Mouse (Mus musculus): Measurements from ENCODE around the gene Lpin3.

Gene Lpin3

DNA sequence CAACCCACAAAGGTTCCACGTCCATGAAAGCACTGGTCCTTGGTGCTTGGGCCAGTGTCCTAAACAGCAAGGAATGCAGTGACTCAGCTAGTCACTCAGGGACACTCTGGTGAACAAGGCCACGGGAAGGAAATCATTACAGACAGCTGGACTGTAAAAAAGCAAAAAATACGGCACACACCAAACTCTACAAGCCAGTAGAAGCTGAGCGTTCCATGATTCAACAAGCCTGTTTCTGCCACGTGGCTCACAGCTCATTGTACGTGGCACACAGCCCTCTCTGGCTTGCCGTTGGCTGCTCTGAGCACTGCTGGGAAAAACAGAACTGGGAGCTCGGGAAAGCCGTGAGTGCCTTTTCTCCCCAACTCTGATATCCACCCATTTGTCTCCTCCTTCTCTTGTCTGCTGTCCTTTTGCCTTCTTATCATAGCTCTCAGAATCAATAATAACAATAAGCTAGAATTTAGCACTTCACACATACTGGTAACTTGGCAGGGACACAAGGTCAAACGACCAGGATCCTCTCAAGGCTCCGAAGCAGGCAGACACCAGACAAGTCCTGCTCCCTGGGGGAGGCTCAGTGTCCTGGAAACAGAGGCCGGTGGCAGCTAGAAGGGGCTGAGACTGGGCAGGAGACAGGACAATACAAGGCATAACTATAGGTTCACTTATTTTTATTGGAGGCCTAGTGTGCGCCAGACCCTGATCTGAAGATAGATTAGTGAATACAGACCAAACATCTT lies at the start of gene Lpin3:
Gene Lpin3, plus strand, starts transcription at position 218 of the 743 bp plus-strand sequence.
- no peak for DNase-seq (ENCODE audit: low read depth, low spot score)

DNA sequence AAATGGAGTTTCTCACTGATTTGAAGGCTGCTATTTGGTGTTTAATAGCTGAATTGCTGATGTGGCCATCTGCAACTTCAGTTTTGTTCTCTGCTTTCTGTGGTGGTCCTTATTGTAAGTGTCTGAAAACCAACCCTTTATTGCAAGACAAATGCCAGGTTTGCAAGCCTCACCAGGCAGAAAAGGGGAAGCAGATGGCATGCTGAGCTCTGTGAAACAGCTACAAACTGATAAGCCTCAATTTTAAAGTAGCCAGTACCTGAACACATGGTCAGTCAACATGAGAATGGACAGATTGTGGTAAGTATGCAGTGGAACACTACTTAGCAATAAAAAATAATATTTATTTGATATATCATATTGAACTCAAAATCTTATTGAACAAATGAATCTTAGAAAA lies 39.6 kb upstream of the Lpin3 start:
- DNase-seq (ENCODE audit: low read depth, low spot score): no peak

DNA sequence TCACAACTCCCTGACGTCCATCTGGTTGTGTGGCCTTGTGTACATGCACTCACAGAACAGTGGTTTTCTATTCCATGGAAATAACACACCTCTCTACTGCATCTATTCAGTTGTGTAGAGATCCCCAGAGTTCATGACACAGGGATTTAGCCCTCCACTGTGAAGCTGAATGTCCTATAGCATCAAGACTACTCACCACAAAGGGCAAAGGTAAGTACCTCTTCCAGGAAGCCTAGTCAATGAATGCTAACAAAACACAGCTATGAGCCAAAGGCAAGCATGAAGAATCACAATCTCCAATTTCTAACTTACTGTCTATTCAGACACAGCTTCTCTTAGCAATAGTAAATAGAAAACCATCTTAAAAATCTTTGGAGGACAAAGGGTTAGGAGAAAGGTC lies 32.8 kb upstream of the Lpin3 start:
- DNase-seq (ENCODE audit: low read depth, low spot score): no peak

DNA sequence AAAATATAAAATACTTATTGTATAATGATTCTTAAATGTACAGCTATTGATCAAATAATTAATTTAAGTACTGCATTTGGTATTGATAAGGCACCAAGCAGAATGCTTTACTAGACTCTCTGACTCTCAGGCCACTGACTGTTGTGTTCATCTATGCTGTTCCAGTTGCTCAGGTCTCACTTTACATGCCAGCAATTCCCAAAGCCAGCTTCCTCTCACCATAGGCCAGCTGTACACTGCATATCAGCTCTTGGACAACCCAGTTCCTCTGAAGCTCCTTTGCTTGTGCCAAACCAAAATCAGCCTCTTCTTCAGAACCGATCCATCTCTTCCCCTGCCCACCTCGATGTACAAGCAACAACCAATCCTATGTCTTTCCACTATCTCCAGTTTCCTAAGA lies 32.3 kb upstream of the Lpin3 start:
- DNase-seq (ENCODE audit: low read depth, low spot score): no peak

DNA sequence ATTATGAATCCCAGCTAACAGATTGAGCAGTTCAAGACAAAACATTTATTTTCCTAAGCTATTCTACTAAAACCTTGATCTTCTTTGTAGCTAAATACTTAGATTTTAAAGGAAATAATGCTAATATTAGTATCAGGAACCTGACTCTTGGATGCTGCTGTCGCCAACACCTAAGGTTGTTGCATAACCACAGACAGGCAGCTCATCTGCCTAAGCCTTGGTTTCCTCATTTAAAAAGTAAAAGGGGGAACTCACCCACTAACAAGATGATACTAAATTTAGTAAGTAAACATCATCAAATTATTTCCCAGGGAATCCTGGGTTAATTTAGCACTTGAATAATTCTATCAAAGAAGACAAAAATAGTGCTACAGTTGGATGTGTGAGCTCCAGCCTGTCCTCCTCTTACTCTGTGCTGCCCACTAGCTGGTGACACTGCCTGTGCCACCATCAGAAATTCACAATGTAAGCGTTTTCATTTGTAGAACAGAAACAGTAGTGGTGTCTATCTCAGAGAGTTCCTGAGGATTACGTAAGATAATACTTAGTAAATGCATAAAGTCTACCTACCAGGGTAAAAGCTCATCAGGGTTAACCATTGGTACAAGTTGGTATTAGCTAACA lies 30.7 kb upstream of the Lpin3 start:
- DNase-seq (ENCODE audit: low read depth, low spot score): no peak

DNA sequence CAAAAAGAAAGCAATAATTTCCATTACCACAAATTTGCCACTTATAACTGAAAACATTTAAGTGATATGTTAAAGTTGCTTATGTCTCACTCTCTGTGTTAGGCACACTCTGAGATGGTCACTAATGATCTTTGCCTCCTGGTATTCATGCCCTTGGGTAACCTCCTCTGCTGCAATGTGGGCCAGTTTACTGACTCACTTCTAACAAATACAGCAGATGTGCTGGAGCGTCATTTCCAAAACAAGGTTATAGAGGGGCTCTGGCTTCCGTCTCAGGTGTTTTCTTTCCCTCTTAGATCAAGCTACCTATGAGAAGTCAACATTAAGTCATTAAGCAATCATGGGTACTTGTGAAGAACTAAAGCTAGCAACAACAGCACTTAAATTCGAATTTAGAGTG lies 30.1 kb upstream of the Lpin3 start:
- no peak for DNase-seq (ENCODE audit: low read depth, low spot score)

DNA sequence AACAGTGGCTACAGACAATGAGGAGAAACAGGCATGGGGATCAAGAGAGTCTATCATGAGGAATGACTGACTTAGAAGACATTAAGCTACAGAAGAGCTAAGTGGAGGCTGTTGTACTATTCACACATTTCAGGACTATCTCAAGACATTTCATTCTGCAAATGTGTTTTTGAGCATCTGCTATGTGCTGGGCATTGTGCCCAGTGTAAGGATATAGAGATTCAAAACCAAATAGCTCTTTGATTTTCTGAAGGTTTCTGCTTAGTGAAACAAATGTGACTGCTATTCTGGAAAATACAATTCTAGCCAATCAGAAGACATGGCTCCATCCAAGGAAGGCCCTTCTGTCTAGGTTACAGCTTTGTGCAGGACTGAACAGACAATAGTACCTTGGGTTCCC lies 25.8 kb upstream of the Lpin3 start:
- no peak for DNase-seq (ENCODE audit: low read depth, low spot score)

DNA sequence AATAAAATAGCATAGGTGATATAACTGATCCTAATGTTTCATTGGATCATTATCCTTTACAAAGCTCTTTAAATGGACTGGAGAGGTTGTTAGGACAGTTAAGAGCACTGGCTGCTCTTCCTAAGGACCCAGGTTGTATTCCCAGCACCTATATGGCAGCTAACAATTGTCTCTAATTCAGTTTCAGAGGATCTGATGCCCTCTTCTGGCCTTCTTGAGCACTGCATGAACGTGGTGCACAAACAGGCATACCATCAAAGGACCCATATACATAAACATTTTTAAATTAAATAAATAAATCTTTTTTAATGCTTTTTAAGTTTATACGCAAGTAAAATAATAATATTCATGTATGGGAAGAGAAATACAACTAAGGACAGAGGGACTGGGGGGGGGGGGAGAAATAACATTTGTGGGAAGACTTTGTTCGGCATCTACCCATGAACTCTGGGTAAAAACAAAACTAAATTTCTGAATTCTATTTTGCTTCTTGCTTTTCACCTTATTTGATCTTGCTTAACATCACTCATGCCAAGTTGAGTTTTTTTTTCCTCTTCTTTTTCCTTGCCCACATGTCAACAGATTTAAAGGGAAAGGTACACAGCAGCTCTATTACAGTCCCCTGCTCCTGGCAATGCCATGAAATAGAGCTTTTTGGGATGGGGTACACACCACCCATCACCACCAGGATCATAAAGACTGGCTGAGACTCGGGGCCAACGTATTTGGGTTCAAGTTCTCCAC lies 23.9 kb upstream of the Lpin3 start:
- DNase-seq (ENCODE audit: low read depth, low spot score): peak; percentile 36

DNA sequence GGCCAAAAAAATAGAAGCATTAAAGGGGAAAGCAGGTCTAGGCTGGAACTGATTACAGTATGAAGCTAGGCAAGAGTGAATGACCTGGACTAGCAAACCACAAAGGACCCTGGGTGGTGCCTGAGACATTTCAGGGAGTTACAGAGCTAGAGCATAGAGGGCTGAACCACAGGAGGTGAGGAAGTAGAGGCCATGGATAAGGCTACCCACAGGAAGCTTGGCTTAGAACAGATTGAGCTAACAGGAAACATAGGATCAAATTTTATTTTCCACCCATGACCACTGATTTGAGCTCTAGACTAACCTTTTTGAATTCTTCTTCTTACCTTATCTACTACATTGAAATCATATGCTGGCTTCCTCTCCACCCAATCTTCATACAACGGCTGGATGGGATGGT lies 20.1 kb upstream of the Lpin3 start:
- no peak for DNase-seq (ENCODE audit: low read depth, low spot score)

DNA sequence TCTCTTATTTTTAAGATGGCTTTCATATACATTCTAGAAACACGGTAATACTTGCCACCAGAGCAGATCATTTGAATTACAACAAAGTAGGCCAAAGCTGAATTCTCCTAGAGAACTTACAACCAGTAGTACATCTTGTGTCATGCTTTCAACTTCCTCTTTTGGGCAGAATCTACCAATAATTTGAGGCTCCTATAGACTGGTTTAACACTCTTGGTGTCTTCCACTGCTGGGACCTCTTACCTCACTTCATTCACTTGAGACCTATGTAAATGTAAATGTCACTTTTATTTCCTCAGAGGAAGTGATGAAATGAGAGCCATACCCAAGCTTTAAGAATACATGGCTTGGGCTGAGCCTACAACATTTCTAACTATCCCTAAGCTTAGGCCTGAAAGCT lies 16.4 kb upstream of the Lpin3 start:
- DNase-seq (ENCODE audit: low read depth, low spot score): no peak

DNA sequence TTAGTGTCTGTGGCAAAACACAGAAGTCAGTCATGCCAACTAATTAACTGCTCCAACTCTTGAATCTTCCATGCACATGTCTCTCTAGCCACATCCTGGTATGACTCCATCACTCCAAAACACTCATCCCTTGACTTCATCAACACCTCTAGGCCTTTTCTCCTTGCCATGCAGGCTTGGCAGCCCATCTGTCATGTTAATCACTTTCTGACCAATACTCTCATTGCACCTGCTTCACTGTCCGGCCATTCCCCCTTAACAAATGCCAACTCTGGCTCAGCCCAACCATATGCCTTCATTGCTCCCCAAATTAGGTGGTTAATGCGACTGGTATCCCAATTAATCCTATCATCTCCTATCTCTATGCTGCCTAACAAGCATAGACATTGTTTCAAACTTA lies 15.2 kb upstream of the Lpin3 start:
- DNase-seq (ENCODE audit: low read depth, low spot score): no peak

DNA sequence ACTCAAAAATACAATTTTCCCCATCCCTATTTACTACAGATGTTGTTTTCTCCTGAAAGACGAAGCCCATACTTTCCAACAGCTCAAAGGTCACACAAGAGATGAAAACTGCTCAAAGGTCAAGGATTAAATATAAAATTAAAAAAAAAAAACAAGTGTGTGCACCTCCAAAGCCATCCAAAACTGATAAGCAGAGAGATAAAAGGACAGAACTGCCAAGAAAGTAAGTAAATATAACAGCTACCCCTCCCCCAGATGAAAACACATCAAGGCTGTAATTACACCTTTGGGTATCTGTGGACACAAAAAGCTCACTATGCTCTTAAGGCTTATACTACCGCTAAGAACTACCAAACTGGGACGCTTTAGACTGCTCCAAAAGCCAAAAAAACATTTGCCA lies 11.0 kb upstream of the Lpin3 start:
- DNase-seq (ENCODE audit: low read depth, low spot score): no peak

DNA sequence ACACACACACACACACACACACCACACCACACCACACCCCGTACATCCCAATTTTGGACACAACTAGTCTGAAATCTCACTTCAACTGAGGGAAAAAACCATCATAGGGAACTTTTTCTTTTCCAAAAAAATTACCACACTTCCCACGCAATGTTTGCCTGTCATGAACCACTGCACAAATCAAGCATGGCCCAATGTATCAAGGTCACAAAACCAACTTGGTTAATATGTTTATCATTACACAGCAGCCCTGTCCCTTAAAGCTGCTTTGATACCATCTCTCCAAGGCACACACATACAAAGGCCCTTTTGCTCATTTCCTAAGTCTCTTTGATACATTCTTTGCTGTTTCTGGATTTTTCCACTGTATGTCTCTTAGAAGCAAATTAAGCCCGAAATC lies 9.2 kb upstream of the Lpin3 start:
- DNase-seq (ENCODE audit: low read depth, low spot score): no peak

DNA sequence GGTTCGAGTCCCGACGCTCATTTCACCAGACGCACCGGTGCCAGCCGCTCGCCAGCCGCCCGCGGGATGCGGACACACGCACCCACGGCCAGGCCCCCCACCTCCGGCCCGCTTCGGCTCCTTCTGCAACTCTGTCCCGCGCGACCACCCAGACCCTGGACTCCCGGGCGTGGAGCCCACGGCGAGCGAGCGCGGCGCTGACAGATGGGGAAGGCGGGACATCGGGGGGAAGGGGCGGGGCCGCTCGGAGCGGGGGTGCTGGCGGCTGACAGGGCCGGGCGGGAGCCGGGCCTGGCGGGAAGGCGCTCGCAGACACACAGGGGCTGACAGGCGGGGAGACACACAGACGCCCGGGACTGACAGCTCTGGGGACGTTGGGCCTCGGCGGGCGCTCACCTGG lies 8.1 kb upstream of the Lpin3 start:
- DNase-seq (ENCODE audit: low read depth, low spot score): peak; percentile 13

DNA sequence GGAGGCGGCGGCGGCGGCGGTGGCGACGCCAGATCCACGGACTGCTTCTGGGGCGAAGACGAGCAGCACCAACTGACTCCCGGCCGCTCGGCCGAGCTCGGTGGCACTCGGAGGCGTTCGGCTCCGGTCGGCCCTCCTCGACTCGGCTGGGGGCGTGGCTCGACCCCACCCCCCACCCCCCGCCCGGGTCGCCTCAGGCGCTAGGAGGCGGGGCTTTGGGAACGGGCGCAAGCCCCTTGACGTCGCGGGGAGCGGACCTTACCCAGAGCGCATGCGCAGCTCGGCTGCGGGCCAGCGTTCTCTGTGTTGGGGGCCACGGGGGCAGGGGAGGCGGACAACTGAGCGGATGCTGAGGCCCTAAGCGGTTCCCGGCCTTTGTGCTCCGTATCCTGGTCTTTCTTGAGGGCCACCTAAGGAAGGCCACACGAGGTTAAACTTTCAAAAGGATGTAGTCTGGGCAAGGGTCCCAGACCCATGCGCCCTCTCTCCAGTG lies 7.5 kb upstream of the Lpin3 start, which contains the start of gene Zhx3:
Gene Zhx3, minus strand, starts transcription at position 109 of the 493 bp plus-strand sequence.
- peak; percentile 88 for DNase-seq (ENCODE audit: low read depth, low spot score)

DNA sequence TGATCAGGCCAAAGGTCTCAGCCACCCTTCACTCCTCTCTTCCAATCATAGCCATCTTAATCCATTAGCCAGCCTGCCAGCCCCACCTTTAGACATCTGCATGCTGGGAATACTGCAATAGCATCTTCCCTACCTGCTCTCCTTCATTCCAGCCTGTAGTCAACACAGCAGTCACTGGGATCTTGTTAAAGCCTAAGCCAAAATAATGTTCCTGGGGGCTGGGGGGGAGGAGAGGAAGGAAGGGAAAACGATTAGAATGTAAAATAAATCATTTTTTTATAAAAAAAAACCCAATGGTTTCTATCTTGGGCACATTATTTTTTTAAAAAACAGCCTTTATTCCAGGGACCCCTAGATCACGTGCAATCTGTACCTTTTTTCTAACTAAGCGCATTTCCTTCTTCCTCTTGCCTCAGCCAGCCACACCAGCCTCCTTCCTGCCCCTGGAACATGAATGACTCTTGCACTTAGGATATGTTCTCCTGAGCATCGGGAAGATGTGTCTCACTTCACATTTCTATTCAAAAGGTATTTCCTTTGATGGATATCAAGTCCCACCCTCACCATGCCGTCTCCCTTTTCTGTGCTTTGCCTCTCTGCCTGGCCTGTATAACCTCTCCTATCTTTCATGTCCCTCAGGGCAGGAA lies 6.1 kb upstream of the Lpin3 start:
- DNase-seq (ENCODE audit: low read depth, low spot score): no peak

DNA sequence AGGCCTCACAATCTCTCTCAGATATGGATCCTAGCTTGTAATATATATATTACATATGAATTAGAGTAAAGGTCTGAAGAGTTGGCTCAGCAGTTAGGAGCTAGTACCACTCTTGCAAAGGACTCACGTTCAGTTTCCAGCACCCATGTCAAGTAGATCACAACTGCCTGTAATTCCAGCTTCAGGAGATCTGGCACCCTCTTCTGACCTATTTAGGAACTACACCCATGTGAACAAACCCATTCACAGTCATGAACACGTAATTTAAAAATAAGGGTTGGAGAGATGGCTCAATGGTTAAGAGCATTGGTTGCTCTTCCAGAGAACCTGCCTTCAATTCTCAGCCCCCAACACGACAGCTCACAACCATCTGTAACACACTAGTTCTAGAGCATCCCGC lies 4.4 kb upstream of the Lpin3 start:
- DNase-seq (ENCODE audit: low read depth, low spot score): peak; percentile 74

DNA sequence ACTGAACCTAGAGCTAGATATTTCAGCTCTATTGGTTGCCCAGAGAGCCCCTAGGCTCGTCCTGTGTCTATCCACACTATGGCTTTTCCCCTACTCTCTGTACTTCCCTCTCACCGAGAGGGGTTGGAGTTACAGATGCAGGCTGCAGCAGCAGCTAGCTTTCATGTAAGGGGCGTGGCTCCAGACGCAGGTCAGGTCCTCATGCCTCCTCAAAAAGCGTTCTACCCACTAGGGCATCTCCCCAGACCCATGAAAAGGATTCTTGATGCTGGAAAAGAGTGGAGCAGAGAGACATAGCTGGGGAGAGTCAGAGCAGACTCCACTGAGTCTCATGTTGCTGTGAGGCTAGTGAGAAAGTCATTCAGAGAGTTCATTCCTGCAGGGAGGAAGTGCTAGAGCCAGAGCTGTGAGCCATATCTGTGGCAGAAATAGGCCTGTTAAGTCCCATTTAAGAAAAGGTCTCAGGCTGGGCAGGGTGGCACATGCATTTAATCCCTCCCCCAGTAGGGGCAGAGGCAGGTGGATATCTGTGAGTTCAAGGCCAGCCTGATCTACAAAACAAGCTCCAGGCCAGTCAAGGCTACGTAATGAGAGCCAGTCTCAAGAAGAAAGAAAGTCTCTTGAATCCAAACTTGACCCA lies 1.1 kb downstream of the Lpin3 start:
- no peak for DNase-seq (ENCODE audit: low read depth, low spot score)

DNA sequence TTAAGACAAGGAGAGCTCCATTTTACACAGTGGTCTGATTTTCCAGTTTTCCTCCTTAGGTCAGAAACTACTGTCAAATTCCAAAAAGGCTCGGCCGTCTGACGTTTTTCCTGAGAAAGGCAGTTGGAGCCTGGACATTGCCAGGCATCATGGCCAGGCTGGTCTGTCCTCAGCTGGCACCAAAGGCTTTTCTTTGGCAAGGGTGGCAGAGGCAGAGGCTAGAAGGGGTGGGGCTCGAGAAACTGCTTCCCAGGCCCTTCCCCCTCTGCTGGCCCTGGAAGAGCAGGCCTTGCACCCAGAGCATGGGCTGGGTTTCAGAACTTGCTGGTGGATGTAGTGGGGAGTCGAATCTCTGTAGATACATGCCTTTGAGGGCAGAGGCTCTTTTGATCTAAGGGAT lies 2.0 kb downstream of the Lpin3 start:
- no peak for DNase-seq (ENCODE audit: low read depth, low spot score)

DNA sequence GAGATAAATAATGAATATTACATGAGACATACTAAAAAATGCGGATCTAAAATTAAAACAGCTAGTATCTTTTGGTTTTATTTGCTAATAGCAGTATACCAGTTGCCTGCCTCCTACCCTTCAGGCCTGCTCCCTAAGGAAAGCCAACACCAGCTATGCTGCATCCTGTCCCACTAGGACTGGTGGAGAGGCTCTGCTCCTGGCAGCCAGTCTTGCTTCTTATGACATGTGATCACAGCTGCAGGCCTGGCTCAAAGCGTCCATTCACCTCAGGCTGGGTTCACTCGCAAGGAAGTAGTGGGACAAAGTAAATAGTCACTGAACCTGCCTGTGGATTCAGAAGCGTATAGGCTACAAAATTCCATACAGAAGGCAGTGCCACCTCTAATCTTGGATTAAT lies 3.4 kb downstream of the Lpin3 start:
- DNase-seq (ENCODE audit: low read depth, low spot score): no peak

DNA sequence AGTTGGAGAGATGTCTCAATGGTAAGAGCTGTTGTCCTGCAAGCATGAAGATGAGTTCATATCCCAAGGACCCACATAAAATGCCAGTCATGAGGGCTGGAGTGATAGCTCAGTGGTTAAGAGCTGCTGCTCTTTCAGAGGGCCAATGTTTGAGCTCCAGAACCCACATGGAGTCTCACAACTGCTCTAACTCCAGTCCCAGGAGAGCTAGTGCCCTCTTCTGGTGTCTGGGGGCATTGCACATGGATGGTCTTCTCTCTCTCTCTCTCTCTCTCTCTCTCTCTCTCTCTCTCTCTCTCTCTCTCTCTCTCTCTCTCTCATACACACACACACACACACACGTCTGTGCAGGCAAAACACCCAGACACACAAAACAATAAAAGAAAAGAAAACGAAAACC lies 4.4 kb downstream of the Lpin3 start:
- peak; percentile 70 for DNase-seq (ENCODE audit: low read depth, low spot score)

DNA sequence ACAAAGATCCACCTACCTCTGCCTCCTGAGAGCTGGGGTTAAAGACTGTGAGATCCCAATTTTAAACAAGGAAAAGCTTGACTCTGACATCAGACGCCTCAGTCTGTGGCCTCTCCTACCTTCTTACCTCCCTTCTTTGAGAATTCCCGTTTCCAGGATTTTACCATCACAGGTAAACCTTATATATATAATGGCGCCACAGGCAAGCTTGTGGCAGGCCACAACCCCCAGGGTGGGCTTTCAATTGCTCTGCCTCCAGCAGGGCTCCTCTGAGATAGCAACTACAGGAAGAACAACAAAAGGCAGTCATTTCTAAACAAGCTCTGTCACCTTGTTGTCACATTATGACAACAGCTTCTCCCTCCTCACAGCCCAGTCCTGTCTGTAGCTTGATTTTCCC lies 5.8 kb downstream of the Lpin3 start:
- no peak for DNase-seq (ENCODE audit: low read depth, low spot score)
